Mouse (Mus musculus) E14TG2a.4 (cell line): Measurements from ENCODE around the gene Med13l.

Experiments used
- H3K27me3 ChIP-seq: 2 replicates; pipeline ENCODE4 v1.6.1; 2014; ENCODE audit warnings: low read length, control low read depth; ENCODE audit not compliant: insufficient read depth
- H3K36me3 ChIP-seq: 2 replicates; pipeline ENCODE4 v1.6.1; 2014; ENCODE audit warnings: low read length, control low read depth; ENCODE audit not compliant: insufficient read depth
- H3K4me1 ChIP-seq: replicated peaks from 2 replicates; pipeline ENCODE4 v1.6.1; 2014; ENCODE audit warnings: low read depth, low read length, control low read depth
- H3K4me3 ChIP-seq: replicated peaks from 2 replicates; pipeline ENCODE4 v1.5.1; 2014; ENCODE audit warnings: mild to moderate bottlenecking, low read length
- H3K9me3 ChIP-seq: 2 replicates; pipeline ENCODE4 v1.6.1; 2014; ENCODE audit warnings: low read length, control low read depth
- CTCF ChIP-seq: conservative IDR thresholded peaks from 2 replicates; pipeline ENCODE4 v1.5.1; 2014; ENCODE audit warnings: low read length
- NANOG ChIP-seq: IDR thresholded peaks from 2 replicates; pipeline ENCODE4 v1.6.1; 2014; ENCODE audit warnings: borderline replicate concordance, low read length, mixed read lengths
- POU5F1 ChIP-seq: IDR thresholded peaks from 2 replicates; pipeline ENCODE4 v1.6.1; 2014; ENCODE audit warnings: low read length, borderline replicate concordance

Med13l gene

DNA sequence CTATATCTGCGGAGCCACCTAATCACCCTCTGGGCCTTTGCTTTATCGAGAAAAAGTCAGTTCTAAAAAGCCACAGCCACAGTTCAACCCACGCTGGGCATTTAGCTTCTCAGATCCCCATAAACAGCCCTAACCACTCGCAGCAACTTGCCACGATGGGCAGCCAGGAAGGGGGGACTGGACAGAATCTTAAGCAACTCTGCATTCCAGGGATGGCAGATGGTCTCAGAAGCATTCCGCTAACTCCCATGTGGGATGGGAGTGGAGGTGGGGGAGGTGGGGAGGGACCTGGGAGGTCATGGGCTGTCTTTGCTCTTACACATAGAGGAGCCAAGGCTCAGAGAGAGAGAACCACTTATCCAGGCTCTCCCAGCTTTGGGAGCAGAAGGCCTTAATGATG, 44.0 kb upstream of the Med13l start:
- H3K27me3 ChIP-seq = no peaks in the 10 kb centered on the region
- no peak for TF ChIP-seq CTCF
- TF ChIP-seq POU5F1 = no peak
- TF ChIP-seq NANOG = no peak
- H3K36me3 ChIP-seq = no peaks in the 10 kb centered on the region
- no peaks in the 10 kb centered on the region for H3K9me3 ChIP-seq
- H3K4me3 ChIP-seq = peak overlapping the region; percentile 37
- peaks cover 92% of the 10 kb centered on the region for H3K4me1 ChIP-seq

DNA sequence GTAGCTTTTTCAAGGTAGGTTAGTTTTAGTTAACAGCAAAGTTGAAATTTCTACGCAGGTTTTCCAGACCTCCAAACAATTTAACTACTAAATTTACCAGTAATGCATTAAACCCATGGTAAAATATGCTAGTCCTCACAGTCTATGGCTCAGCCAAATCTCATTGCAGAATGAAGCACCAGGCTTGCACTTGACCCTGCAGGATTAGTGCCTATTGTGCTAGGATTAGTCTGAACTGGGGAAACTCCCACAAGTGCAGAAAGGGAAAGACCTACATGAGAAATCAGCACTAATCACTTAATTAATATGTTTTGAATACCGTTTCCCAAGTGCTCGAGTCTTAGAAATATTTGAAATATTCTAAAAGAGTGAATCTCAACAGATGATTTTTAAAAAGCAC, 40.0 kb upstream of the Med13l start:
- TF ChIP-seq NANOG = no peak
- TF ChIP-seq POU5F1 = no peak
- no peaks in the 10 kb centered on the region for H3K9me3 ChIP-seq
- H3K4me1 ChIP-seq = peaks cover 65% of the 10 kb centered on the region
- H3K4me3 ChIP-seq = no peak overlapping the region
- no peaks in the 10 kb centered on the region for H3K27me3 ChIP-seq
- no peaks in the 10 kb centered on the region for H3K36me3 ChIP-seq

DNA sequence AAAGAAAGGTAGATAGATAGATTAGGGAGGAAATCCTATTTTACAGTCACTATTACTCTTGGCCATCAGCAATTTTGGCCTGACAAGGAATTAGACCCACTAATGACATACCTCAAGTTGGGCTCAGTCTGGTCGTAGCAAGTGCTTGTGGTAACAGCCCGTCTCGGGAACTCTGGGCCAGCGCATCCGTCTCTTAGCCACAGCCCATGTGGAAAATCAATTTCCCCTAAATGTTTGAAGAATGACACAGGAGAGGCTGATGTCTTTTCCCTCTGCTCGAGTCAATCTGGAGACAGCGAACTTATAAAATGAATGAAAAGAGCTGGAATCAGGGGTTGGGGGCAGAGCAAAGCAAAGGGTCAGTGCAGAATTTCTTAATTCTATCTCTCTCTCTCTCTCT, 36.1 kb upstream of the Med13l start:
- Histone ChIP-seq H3K9me3 (no peaks in the 10 kb centered on the region), H3K27me3 (peaks cover 4% of the 10 kb centered on the region), H3K36me3 (no peaks in the 10 kb centered on the region), H3K4me1 (peaks cover 53% of the 10 kb centered on the region), H3K4me3 (no peak overlapping the region)
- no peak for TF ChIP-seq POU5F1
- TF ChIP-seq CTCF = no peak
- TF ChIP-seq NANOG = no peak

DNA sequence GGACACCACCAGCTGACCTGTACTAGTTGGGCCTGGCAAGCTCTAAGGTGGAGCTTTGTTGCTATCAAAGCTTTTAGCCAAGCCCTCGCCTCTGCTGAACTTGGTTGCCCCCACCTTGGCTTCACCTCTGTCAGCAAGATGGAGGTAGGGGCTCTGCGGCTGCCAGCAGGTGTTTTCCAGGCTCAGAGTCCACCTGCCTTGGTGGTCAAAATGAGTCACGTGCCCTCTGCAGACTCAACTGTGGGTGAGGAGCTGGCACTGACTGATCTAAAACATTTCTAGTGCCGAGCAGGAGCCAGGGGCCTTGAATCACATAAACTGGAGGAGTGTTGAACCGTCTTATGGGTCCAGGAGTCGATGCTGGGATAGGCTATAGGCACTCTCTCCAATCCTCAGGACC, 34.8 kb upstream of the Med13l start:
- Histone ChIP-seq H3K9me3 (no peaks in the 10 kb centered on the region), H3K36me3 (no peaks in the 10 kb centered on the region), H3K27me3 (peaks cover 4% of the 10 kb centered on the region), H3K4me3 (no peak overlapping the region), H3K4me1 (peaks cover 53% of the 10 kb centered on the region)
- TF ChIP-seq POU5F1 = no peak
- TF ChIP-seq NANOG = no peak
- TF ChIP-seq CTCF = no peak

DNA sequence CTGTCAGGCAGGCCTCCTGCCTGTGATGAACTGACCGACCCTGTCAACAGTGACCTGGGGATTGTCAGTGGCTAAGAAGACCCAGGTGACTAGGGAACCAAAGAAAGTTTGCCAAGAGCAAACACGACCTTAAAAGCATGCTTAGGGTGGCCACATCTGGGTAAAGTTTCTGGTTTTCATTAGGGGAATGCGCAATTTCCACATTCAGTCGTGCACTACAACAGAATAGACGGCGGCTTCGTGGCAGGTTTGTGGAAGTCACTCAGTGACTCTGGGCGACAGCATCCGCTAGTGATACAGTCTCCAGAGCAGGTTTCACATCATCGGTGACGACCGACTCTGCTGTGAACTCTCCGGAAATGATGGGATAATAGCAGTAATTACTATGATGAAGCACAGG, 34.0 kb upstream of the Med13l start:
- no peaks in the 10 kb centered on the region for H3K36me3 ChIP-seq
- H3K4me3 ChIP-seq = no peak overlapping the region
- H3K27me3 ChIP-seq = peaks cover 4% of the 10 kb centered on the region
- TF ChIP-seq CTCF = no peak
- peaks cover 55% of the 10 kb centered on the region for H3K4me1 ChIP-seq
- no peaks in the 10 kb centered on the region for H3K9me3 ChIP-seq

DNA sequence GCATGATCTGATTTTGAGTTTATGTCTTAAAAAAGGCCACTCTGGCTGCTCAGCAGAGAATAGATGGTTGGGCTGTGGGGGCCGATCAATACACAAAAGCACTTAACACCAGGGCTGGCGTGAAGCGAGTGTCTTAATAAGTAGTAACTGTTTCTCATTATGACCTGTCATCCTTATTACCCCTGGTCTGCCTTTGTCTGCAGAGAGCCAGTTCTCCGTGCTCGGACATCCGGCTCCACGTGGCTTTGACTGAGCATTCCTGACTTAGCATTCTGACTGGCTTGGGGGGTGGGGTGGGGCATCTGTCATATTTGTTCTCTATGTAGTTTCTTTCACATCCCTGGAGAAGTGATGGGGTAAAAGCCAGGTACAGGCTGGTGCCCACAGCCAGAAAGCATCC, 31.2 kb upstream of the Med13l start:
- Histone ChIP-seq H3K36me3 (no peaks in the 10 kb centered on the region), H3K9me3 (no peaks in the 10 kb centered on the region), H3K4me1 (peaks cover 68% of the 10 kb centered on the region), H3K27me3 (peaks cover 11% of the 10 kb centered on the region), H3K4me3 (no peak overlapping the region)
- TF ChIP-seq CTCF (no peak), POU5F1 (no peak), NANOG (no peak)

DNA sequence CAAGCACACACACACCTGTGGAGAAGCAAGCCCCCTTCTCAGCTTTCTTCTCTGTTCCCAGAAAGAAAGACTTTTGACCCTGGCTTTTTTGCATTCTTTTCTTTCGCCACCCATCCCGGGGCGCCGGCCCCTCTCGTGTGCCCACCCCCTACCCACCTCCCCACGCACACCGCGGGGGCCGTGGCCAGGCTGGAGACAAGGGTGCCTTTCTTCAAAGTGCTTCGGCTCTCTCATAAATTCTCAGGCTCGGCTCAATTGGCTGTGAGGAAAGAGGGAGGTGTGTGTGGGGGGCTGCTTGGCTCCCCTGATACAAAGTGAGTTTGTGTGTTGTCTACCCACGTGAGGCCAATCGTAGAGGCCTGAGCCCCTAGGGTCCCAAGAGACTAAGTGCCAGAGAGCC, 28.4 kb upstream of the Med13l start:
- peak overlapping the region; percentile 60 for H3K4me3 ChIP-seq
- TF ChIP-seq CTCF = no peak
- no peak for TF ChIP-seq POU5F1
- TF ChIP-seq NANOG = no peak
- H3K27me3 ChIP-seq = peaks cover 11% of the 10 kb centered on the region
- H3K9me3 ChIP-seq = no peaks in the 10 kb centered on the region
- peaks cover 65% of the 10 kb centered on the region for H3K4me1 ChIP-seq
- H3K36me3 ChIP-seq = no peaks in the 10 kb centered on the region

DNA sequence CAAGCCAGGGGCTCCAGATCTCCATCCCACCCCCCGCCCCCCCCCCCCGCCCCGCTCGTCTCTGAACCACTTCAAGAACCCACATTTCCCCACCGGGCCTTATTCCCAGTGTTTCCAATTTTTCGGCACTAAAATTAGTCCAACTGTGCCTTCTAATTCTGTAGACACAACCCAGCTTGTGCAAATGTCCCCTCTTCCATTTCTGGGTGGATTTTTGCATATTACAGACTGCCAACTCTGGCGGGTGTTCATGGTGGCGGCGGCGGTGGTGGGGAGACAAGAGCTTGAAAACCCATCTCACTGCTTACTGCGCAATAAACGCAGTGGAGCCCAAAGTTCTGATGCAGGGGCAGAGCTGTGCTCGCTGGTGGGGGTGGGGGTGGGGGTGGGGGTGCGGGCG, 27.8 kb upstream of the Med13l start:
- H3K9me3 ChIP-seq = no peaks in the 10 kb centered on the region
- no peak for TF ChIP-seq CTCF
- no peak for TF ChIP-seq POU5F1
- TF ChIP-seq NANOG = no peak
- 0 out of 2 replicates have a peak overlapping the region, but pooled peaks have one; percentile 48 for H3K4me3 ChIP-seq
- H3K4me1 ChIP-seq = peaks cover 69% of the 10 kb centered on the region
- H3K27me3 ChIP-seq = peaks cover 11% of the 10 kb centered on the region
- H3K36me3 ChIP-seq = no peaks in the 10 kb centered on the region

DNA sequence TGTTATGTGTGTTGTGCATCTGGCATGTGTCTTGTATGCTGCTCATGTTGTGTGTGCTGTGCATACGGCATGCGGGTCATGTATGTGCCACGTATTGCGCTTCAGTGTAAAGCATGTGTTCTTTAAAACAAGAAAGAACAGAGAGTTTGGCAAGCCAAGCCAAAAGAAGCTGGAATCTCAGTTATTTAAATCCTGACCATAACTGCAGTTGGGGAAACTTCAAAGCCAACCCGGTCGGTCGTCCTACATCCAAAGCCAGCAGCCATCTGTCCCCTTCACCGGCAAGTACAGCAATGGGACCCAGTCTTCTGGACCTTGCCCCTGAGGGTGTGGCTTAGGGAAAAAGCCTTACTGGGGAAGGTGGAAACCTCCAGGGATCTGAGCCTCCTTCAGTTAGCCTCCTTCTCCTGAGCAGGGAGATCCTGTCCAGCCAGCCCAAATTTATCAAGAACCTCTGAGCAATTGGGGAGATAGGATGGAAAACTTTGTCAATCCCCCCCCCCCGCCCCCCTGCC, 26.0 kb upstream of the Med13l start:
- no peak for TF ChIP-seq POU5F1
- TF ChIP-seq NANOG = no peak
- no peak for TF ChIP-seq CTCF
- H3K27me3 ChIP-seq = peaks cover 8% of the 10 kb centered on the region
- no peak overlapping the region for H3K4me3 ChIP-seq

More for the DNA sequence above, 26.0 kb upstream of the Med13l start:
- Histone ChIP-seq H3K4me1 (peaks cover 68% of the 10 kb centered on the region), H3K9me3 (no peaks in the 10 kb centered on the region), H3K36me3 (no peaks in the 10 kb centered on the region)
